Mouse (Mus musculus): ENCODE results near the gene Mex3d. TPM values are rescaled to one million over a fixed set of nuclear protein-coding genes. Genes with fewer than 3 reads are reported as not detected.

Gene Mex3d
- polyA plus RNA-seq, 1 experiment from 2014 or later = 6.1 TPM

DNA sequence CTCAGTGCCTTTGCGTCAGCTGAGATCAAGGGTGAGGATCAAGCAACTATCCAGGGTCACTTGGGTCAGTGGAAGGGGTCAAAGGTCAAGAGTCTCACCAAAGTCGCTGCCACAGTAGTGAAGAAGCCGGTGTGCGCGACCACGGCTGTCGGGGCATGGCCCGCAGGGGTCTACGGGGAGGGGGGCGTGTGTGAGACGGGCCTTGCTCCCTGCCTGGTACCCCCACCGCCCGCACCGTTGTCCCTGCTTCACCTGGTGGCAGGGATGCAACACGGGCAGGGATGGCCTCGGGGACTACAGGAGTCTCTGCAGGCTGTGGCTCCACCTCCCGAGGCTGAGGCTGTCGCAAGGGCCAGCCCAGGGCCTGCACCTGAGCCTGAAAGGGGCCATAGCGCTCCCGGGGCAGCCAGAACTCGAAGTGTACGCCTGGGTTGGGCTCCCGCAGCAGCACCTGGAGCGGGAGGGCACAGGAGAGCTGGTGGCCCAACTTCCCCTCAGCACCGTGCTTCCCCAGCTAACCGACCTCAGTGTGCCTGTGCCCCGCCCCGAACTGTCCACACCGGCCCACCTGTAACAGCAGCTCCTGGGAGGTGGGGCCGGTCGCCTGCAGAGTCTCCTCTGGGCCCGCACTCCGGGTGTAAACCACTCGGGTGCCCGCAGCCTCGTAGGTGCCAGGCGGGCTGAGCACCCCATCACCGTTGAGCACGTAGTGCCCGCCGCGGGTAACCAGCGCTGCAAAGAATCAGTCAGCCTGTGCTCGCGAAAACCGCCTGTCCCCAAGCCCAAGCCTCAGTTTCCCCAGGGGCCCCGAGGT lies 45.8 kb downstream of the Mex3d start:
- 5% methylated on average over 47 of the region's 47 CpGs for WGBS
- no peaks in the 10 kb centered on the region for H3K9me3 ChIP-seq (replicated peaks)
- H3K4me2 ChIP-seq = peak overlapping the region; percentile 65
- peaks cover 81% of the 10 kb centered on the region for H3K27me3 ChIP-seq (replicated peaks)
- peak overlapping the region; percentile 36 for H3K4me3 ChIP-seq
- ATAC-seq (ENCODE audit: insufficient number of reproducible peaks, low FRiP score) = no peak
- H3K9ac ChIP-seq = no peak overlapping the region
- peaks cover 46% of the 10 kb centered on the region for H3K4me1 ChIP-seq (replicated peaks)
- no peak overlapping the region for H3K27ac ChIP-seq (ENCODE audit: poor library complexity, severe bottlenecking)
- H3K36me3 ChIP-seq = no peaks in the 10 kb centered on the region

GRCm38 (mm10) chr10:80341026-80341425 lies 46.4 kb downstream of the Mex3d start:
- Histone ChIP-seq H3K4me2 (no peak overlapping the region), H3K4me1 (replicated peaks) (peaks cover 46% of the 10 kb centered on the region), H3K9ac (no peak overlapping the region), H3K36me3 (no peaks in the 10 kb centered on the region), H3K27me3 (replicated peaks) (peaks cover 82% of the 10 kb centered on the region), H3K9me3 (replicated peaks) (no peaks in the 10 kb centered on the region), H3K4me3 (no peak overlapping the region), H3K27ac (ENCODE audit: poor library complexity, severe bottlenecking) (no peak overlapping the region)
- no peak for ATAC-seq (ENCODE audit: insufficient number of reproducible peaks, low FRiP score)
- WGBS = 18% methylated on average over 21 of the region's 21 CpGs

- 20% methylated on average over 19 of the region's 19 CpGs for WGBS
- Histone ChIP-seq H3K4me1 (replicated peaks) (peaks cover 42% of the 10 kb centered on the region), H3K4me2 (peak overlapping the region; percentile 40), H3K27ac (ENCODE audit: poor library complexity, severe bottlenecking) (no peak overlapping the region), H3K4me3 (no peak overlapping the region), H3K9me3 (replicated peaks) (no peaks in the 10 kb centered on the region), H3K27me3 (replicated peaks) (peaks cover 82% of the 10 kb centered on the region), H3K36me3 (no peaks in the 10 kb centered on the region), H3K9ac (0 out of 2 replicates have a peak overlapping the region, but pooled peaks have one; percentile 9)
- ATAC-seq (ENCODE audit: insufficient number of reproducible peaks, low FRiP score) = no peak
These were observed 47.3 kb downstream of the Mex3d start for GRCm38 (mm10) chr10:80339941-80340750.

DNA sequence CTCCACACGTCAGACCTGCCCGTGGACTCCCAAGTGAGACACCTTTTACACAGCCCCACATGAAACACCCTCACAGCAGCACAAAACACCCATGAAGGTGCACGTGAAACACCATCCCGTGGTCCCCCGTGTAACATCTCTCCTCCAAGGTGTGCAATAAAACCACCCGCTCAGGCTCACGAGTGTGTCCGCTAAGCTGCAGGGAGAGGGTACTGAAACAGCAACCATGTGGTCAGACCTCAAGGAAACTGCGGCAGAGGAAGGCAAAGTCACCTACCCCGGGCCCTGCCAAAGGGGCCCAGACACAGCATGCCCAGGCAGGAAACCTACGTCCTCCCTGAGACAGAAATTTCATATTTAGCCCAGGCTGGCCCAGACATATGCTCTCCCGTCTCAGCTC lies 51.2 kb downstream of the Mex3d start:
- Histone ChIP-seq H3K27me3 (replicated peaks) (peaks cover 79% of the 10 kb centered on the region), H3K36me3 (no peaks in the 10 kb centered on the region), H3K9me3 (replicated peaks) (no peaks in the 10 kb centered on the region), H3K9ac (no peak overlapping the region), H3K4me2 (no peak overlapping the region), H3K4me3 (no peak overlapping the region), H3K27ac (ENCODE audit: poor library complexity, severe bottlenecking) (no peak overlapping the region), H3K4me1 (replicated peaks) (peaks cover 5% of the 10 kb centered on the region; the same call in 1 of the 2 replicates)
- WGBS = 85% methylated on average over 12 of the region's 12 CpGs
- ATAC-seq (ENCODE audit: insufficient number of reproducible peaks, low FRiP score) = no peak

DNA sequence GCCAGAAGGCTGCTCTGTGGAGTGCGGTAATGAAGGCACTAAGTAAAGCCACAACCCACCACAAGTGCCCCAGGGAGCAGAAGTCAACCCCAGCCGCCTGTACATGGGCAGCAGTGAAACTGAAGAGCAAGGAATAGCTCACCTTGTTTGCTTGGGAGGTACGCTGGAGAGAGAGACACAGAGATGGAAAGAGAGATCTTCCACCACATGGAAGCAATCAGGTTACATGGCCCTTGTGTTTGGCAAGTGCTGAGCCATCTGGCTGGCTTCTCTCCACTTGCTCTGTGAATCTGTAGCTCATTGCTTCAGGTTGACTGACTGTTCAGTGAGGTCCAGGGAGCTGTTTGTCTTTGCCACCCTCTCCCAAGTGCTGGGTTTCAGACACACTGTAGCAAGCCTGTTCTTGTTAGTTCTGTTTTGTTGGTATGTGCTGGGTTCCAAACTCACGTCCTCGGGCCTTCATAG lies 54.9 kb downstream of the Mex3d start:
- Histone ChIP-seq H3K27ac (ENCODE audit: poor library complexity, severe bottlenecking) (no peak overlapping the region), H3K36me3 (no peaks in the 10 kb centered on the region), H3K4me3 (no peak overlapping the region), H3K9ac (no peak overlapping the region), H3K9me3 (replicated peaks) (no peaks in the 10 kb centered on the region), H3K27me3 (replicated peaks) (peaks cover 63% of the 10 kb centered on the region), H3K4me1 (replicated peaks) (peaks cover 15% of the 10 kb centered on the region), H3K4me2 (no peak overlapping the region)
- 77% methylated on average over 5 of the region's 5 CpGs for WGBS
- no peak for ATAC-seq (ENCODE audit: insufficient number of reproducible peaks, low FRiP score)

DNA sequence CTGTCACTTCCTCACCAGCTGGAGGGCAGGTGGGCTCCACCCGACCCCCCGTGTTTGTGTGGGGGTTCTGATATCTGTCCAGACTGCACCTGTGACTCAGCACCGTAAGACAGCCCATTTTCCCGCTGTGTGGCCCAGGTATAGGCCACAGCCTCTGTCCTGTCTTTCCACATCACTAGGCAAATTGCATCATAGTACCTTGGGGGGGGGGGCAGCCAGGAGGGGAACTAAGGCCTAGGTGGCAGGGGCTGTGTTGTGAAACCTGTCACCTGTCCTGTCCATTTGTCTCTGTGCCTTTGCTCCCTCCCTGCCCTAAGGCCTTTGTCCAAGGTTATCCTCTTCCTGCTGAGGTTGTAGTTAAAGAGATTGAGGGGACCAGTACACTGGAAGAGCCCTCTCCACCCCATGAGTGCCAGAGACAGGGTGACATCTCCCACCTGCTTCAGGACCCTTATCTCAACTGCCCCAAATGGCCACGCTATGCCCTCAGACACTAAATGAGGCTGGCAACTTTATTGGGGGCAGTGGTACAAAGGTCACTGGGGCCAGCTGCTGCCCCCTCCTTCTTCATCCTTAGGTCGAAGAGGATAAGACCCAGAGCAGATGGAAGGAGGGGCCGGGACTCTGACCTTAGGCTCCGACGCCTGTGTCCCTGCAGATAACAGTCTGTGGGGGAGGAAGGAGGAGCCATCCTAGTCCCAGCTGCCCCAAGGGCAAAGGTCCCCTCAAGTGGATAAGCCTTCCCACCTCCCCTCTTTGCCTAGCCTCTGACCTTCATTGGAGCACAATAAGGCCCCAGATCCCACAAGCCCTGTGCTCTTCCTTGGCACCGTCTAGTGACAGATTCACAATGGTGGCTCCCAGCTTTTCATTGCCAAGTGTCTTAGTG lies 55.6 kb downstream of the Mex3d start:
- Histone ChIP-seq H3K4me2 (peak overlapping the region; percentile 85), H3K36me3 (no peaks in the 10 kb centered on the region), H3K9ac (no peak overlapping the region), H3K27me3 (replicated peaks) (peaks cover 64% of the 10 kb centered on the region), H3K27ac (ENCODE audit: poor library complexity, severe bottlenecking) (no peak overlapping the region), H3K4me3 (no peak overlapping the region), H3K9me3 (replicated peaks) (no peaks in the 10 kb centered on the region), H3K4me1 (replicated peaks) (peaks cover 15% of the 10 kb centered on the region)
- WGBS = 44% methylated on average over 10 of the region's 10 CpGs
- peak; percentile 49; the same call in 1 of the 2 replicates for ATAC-seq (ENCODE audit: insufficient number of reproducible peaks, low FRiP score)

- Histone ChIP-seq H3K27ac (ENCODE audit: poor library complexity, severe bottlenecking) (no peak overlapping the region), H3K4me1 (replicated peaks) (peaks cover 15% of the 10 kb centered on the region), H3K36me3 (no peaks in the 10 kb centered on the region), H3K4me3 (peak overlapping the region; percentile 49), H3K9me3 (replicated peaks) (no peaks in the 10 kb centered on the region), H3K4me2 (peak overlapping the region; percentile 85), H3K9ac (no peak overlapping the region), H3K27me3 (replicated peaks) (peaks cover 59% of the 10 kb centered on the region)
- ATAC-seq (ENCODE audit: insufficient number of reproducible peaks, low FRiP score) = no peak
- WGBS = 59% methylated on average over 2 of the region's 2 CpGs
These were observed 56.6 kb downstream of the Mex3d start for GRCm38 (mm10) chr10:80330888-80331287.

Small RNAs within 50 kb of the gene (microRNA-seq; reads per million reads assigned to microRNA genes)
- gene Gm22721 = not detected

Other genes starting within 250 kb of the Mex3d start
- gene Atp5d, start 249.0 kb downstream of the Mex3d start, polyA plus RNA-seq (2016; fragmentation: Nextera tagmentation; extraction: Ambion mirVana) = 827 and 861 TPM in 2 replicates
- 1.7 and 3.6 TPM in 2 replicates for gene Cbarp, start 246.8 kb downstream of the Mex3d start, polyA plus RNA-seq (2016; fragmentation: Nextera tagmentation; extraction: Ambion mirVana)
- 25.9 and 28.9 TPM in 2 replicates for gene Midn, start 239.4 kb downstream of the Mex3d start, polyA plus RNA-seq (2016; fragmentation: Nextera tagmentation; extraction: Ambion mirVana)
- 110 and 118 TPM in 2 replicates for gene Cirbp, start 221.7 kb downstream of the Mex3d start, polyA plus RNA-seq (2016; fragmentation: Nextera tagmentation; extraction: Ambion mirVana)
- gene 1600002K03Rik, start 214.7 kb downstream of the Mex3d start, polyA plus RNA-seq (2016; fragmentation: Nextera tagmentation; extraction: Ambion mirVana) = 10.4 and 11.7 TPM in 2 replicates
- gene Efna2, start 208.2 kb downstream of the Mex3d start, polyA plus RNA-seq (2016; fragmentation: Nextera tagmentation; extraction: Ambion mirVana) = 16.6 and 17.2 TPM in 2 replicates
- gene Mum1, start 161.2 kb downstream of the Mex3d start, polyA plus RNA-seq (2016; fragmentation: Nextera tagmentation; extraction: Ambion mirVana) = 43.0 and 45.9 TPM in 2 replicates
- gene Ndufs7, start 138.5 kb downstream of the Mex3d start, polyA plus RNA-seq (2016; fragmentation: Nextera tagmentation; extraction: Ambion mirVana) = 438 and 454 TPM in 2 replicates
- 55.5 and 58.9 TPM in 2 replicates for gene Gamt, start 126.6 kb downstream of the Mex3d start, polyA plus RNA-seq (2016; fragmentation: Nextera tagmentation; extraction: Ambion mirVana)
- gene Dazap1, start 126.2 kb downstream of the Mex3d start, polyA plus RNA-seq (2016; fragmentation: Nextera tagmentation; extraction: Ambion mirVana) = 37.4 and 41.9 TPM in 2 replicates
- 577 and 591 TPM in 2 replicates for gene Rps15, start 95.2 kb downstream of the Mex3d start, polyA plus RNA-seq (2016; fragmentation: Nextera tagmentation; extraction: Ambion mirVana)
- gene Apc2, start 91.7 kb downstream of the Mex3d start, polyA plus RNA-seq (2016; fragmentation: Nextera tagmentation; extraction: Ambion mirVana) = 0.89 and 1.4 TPM in 2 replicates
- 32.7 and 32.8 TPM in 2 replicates for gene 2310011J03Rik, start 67.1 kb downstream of the Mex3d start, polyA plus RNA-seq (2016; fragmentation: Nextera tagmentation; extraction: Ambion mirVana)
- gene Pcsk4, start 58.2 kb downstream of the Mex3d start, polyA plus RNA-seq (2016; fragmentation: Nextera tagmentation; extraction: Ambion mirVana) = 1.0 and 1.5 TPM in 2 replicates
- gene Reep6, start 57.7 kb downstream of the Mex3d start, polyA plus RNA-seq (2016; fragmentation: Nextera tagmentation; extraction: Ambion mirVana) = 3.1 and 3.7 TPM in 2 replicates
- gene Adamtsl5, start 39.2 kb downstream of the Mex3d start, polyA plus RNA-seq (2016; fragmentation: Nextera tagmentation; extraction: Ambion mirVana) = 5.3 and 6.7 TPM in 2 replicates
- gene Plk5, start 31.2 kb downstream of the Mex3d start, polyA plus RNA-seq (2016; fragmentation: Nextera tagmentation; extraction: Ambion mirVana) = not detected in 2 replicates
- 176 and 181 TPM in 2 replicates for gene Mbd3, start 11.9 kb upstream of the Mex3d start, polyA plus RNA-seq (2016; fragmentation: Nextera tagmentation; extraction: Ambion mirVana)
- gene Uqcr11, start 19.2 kb upstream of the Mex3d start, polyA plus RNA-seq (2016; fragmentation: Nextera tagmentation; extraction: Ambion mirVana) = 951 and 1,026 TPM in 2 replicates
- 85.8 and 89.4 TPM in 2 replicates for gene Tcf3, start 46.0 kb upstream of the Mex3d start, polyA plus RNA-seq (2016; fragmentation: Nextera tagmentation; extraction: Ambion mirVana)
- not detected in 2 replicates for gene Onecut3, start 107.2 kb upstream of the Mex3d start, polyA plus RNA-seq (2016; fragmentation: Nextera tagmentation; extraction: Ambion mirVana)
- gene Atp8b3, start 151.5 kb upstream of the Mex3d start, polyA plus RNA-seq (2016; fragmentation: Nextera tagmentation; extraction: Ambion mirVana) = 0.05 and 0.17 TPM in 2 replicates
- 21.5 and 22.2 TPM in 2 replicates for gene Rexo1, start 173.9 kb upstream of the Mex3d start, polyA plus RNA-seq (2016; fragmentation: Nextera tagmentation; extraction: Ambion mirVana)
- 7.9 and 8.5 TPM in 2 replicates for gene Klf16, start 189.7 kb upstream of the Mex3d start, polyA plus RNA-seq (2016; fragmentation: Nextera tagmentation; extraction: Ambion mirVana)
- 99.4 and 105 TPM in 2 replicates for gene Abhd17a, start 202.7 kb upstream of the Mex3d start, polyA plus RNA-seq (2016; fragmentation: Nextera tagmentation; extraction: Ambion mirVana)
- gene Scamp4, start 215.2 kb upstream of the Mex3d start, polyA plus RNA-seq (2016; fragmentation: Nextera tagmentation; extraction: Ambion mirVana) = 67.4 and 70.0 TPM in 2 replicates
- gene Adat3, start 215.2 kb upstream of the Mex3d start, polyA plus RNA-seq (2016; fragmentation: Nextera tagmentation; extraction: Ambion mirVana) = 3.5 and 4.1 TPM in 2 replicates
- gene Gm49322, start 218.4 kb upstream of the Mex3d start, polyA plus RNA-seq (2016; fragmentation: Nextera tagmentation; extraction: Ambion mirVana) = 2.4 and 2.6 TPM in 2 replicates
- 131 and 136 TPM in 2 replicates for gene Csnk1g2, start 235.2 kb upstream of the Mex3d start, polyA plus RNA-seq (2016; fragmentation: Nextera tagmentation; extraction: Ambion mirVana)

Measured in heart, embryonic 12.5 days (tissue).